Mouse (Mus musculus) thymus, postnatal 36 days (tissue): Measurements from ENCODE around the gene Cep57.
"Not testable (repeated sequence)": the region's sequence is repeated elsewhere in the genome, so short reads cannot be mapped to it uniquely, and the experiment has no call there.

ENCODE experiments used
- DNase-seq, 2 experiments: peaks; one replicate each; pipeline ENCODE4 v3.0.0; 2022; ENCODE audit warnings: mixed read lengths in 2 of 2

The Cep57 gene

DNA sequence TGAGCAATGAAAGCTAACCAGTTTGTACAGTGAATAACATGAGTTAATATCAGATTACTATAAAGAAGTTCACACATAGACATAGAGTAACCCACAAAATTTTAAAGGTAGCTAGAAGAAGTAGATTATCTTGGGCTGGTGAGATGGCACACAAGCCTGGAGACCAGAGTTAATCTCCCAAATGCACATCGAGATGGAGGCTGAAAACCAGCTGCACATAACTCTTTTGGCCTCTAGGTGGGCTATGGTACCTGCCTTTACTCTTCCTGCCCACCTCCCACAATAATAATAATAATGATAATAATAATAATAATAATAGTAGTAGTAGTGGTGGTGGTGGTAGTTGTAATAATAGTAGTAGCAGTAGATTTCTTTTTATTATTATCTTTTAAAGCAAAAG lies 32.6 kb downstream of the Cep57 start:
- no peak for DNase-seq

DNA sequence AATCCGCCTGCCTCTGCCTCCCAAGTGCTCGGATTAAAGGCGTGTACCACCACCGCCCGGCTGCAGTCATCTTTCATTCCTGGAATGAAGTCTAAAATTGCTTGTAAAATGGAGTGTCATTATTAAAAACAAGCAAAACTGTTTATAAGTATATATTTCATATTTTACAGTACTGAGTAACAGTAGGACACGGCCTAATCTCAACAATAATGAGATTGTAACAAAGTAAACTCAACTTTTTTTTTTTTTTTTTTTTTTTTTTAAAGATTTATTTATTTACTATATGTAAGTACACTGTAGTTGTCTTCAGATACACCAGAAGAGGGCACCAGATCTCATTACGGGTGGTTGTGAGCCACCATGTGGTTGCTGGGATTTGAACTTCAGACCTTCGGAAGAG lies 36.0 kb downstream of the Cep57 start:
- DNase-seq, result not testable (repeated sequence)

DNA sequence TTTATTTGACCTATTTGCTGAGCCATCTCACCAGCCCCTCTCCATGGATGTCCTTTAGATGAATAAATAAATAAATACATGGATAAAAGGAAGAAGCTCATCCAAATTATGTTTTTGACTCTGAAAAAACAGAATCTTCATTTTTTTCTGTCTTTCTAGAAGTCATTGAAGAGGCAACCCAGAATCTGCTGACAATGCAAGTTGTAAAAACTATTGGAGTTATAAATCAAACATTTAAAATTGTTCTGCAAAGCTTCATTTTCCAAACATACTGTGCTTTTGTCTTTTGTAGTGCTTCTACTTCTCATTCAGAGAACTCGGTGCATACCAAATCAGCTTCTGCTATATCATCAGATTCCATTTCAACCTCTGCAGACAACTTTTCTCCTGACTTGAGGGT lies 44.9 kb downstream of the Cep57 start:
- DNase-seq, result no peak

DNA sequence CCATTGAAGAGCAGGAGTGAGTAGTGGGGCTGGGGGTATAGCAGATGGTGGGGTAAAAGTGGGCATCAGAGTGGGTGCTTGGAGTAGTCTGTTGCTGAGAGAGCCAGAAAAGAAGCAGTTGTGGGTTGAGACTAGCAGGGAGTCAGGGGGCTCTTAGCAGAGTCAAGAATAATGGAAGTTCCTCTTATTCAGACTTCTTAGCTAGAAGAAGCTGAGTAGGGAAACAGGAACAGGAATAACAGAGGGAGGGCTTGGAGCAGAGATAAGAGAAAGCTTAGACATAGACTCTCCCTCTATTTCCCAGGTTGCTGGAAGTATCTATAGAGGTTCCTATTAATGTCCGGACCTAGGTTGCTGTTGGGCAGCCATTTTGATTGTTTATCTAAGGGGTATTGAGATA lies 52.2 kb downstream of the Cep57 start:
- DNase-seq, result no peak

DNA sequence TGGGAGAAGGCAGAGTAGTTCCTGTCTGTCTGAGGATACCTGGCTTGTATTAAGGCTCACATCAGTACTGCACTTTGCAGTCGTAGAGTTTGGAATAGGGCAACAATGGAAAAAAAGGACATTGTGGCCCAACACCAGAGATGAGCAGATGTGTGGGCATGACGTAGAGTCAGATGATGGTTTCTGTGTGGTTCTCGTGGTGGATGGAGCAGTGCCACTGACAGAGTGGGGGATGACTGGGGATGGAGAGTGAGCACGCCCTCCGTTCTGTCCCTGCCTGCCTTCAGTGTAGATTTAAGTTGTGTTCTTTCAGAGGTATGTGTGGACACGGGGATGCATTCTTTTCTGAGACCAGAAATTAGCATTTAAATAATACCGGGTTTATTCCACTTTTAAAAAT lies 60.3 kb downstream of the Cep57 start:
- DNase-seq, result no peak

DNA sequence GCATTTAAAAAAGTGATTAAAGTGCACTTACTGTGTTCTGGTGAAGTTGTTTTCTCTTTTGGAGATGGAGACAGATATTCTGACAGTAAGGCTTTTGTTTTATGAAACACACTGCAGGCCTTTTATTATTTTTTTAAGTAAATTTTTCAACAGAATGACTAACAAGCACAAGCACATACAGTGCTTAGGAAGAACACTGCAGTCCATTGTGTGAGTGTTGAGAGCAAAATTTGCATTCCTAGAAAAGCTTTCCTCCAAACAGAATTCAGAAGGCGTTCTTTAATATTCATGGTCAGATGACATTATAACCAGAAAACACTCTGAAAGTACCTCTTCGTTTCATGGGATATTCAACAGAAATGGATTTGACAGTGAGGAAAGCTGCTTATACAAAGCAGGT lies 61.3 kb downstream of the Cep57 start:
- no peak for DNase-seq

DNA sequence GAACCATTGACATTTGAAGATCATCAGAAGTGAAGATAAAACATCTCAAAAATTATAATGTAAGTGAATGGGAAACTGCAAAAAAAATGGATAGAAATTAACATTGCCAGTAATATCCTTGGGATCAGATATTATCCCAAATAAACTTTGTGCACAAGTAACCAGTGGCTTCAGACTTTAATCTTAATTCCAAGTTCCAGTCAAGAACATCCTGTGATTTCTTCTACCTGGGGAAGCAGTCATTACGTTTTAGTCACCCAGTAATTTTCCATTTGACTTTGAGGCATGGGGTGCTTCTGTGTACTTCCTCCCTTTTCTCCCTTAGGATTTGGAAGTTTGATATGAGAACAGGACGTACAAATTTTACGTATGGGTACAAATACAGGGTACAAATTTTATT lies 66.5 kb downstream of the Cep57 start:
- no peak for DNase-seq
